Mouse (Mus musculus): ENCODE data around the gene Ubac1. TPM values are rescaled to one million over a fixed set of nuclear protein-coding genes. Genes with fewer than 3 reads are reported as not detected.

Ubac1 gene
- 9.0 and 55.5 TPM in 2 replicates for polyA plus RNA-seq (2012; ENCODE audit: insufficient read depth, low replicate concordance)

GRCm38 (mm10) chr2:26021561-26022257 is at the start of gene Ubac1:
Gene Ubac1 (minus strand): TSS chr2:26021747.
- Histone ChIP-seq H3K9me3 (no peaks in the 10 kb centered on the region), H3K4me1 (peaks cover 73% of the 10 kb centered on the region), H3K36me3 (replicated peaks; ENCODE audit: low read length) (peaks cover 17% of the 10 kb centered on the region), H3K27me3 (replicated peaks) (no peaks in the 10 kb centered on the region), H3K4me3 (replicated peaks) (peak within 1 kb of the TSS; percentile 96)
- no peak for TF ChIP-seq GATA1 (IDR thresholded peaks at IDR 0.05; ENCODE audit: borderline replicate concordance, low read length)
- no peak for TF ChIP-seq FLI1 (IDR thresholded peaks at IDR 0.05; ENCODE audit: low read length)

GRCm38 (mm10) chr2:26068592-26068991 is 47.0 kb upstream of the Ubac1 start:
- Histone ChIP-seq H3K36me3 (replicated peaks; ENCODE audit: low read length) (peaks cover 78% of the 10 kb centered on the region), H3K9me3 (no peaks in the 10 kb centered on the region), H3K4me1 (peaks cover 94% of the 10 kb centered on the region), H3K27me3 (replicated peaks) (no peaks in the 10 kb centered on the region), H3K4me3 (replicated peaks) (peak overlapping the region; percentile 29)
- TF ChIP-seq GATA1 (IDR thresholded peaks at IDR 0.05; ENCODE audit: borderline replicate concordance, low read length) (no peak), FLI1 (IDR thresholded peaks at IDR 0.05; ENCODE audit: low read length) (no peak)

GRCm38 (mm10) chr2:26068175-26068574 is 46.6 kb upstream of the Ubac1 start:
- Histone ChIP-seq H3K4me3 (replicated peaks) (peak overlapping the region; percentile 72), H3K4me1 (peaks cover 94% of the 10 kb centered on the region), H3K27me3 (replicated peaks) (no peaks in the 10 kb centered on the region), H3K36me3 (replicated peaks; ENCODE audit: low read length) (peaks cover 78% of the 10 kb centered on the region), H3K9me3 (no peaks in the 10 kb centered on the region)
- no peak for TF ChIP-seq GATA1 (IDR thresholded peaks at IDR 0.05; ENCODE audit: borderline replicate concordance, low read length)
- no peak for TF ChIP-seq FLI1 (IDR thresholded peaks at IDR 0.05; ENCODE audit: low read length)

- no peaks in the 10 kb centered on the region for H3K9me3 ChIP-seq
- peaks cover 96% of the 10 kb centered on the region for H3K4me1 ChIP-seq
- TF ChIP-seq GATA1 (IDR thresholded peaks at IDR 0.05; ENCODE audit: borderline replicate concordance, low read length) (no peak), FLI1 (IDR thresholded peaks at IDR 0.05; ENCODE audit: low read length) (no peak)
- H3K36me3 ChIP-seq (replicated peaks; ENCODE audit: low read length): peaks cover 83% of the 10 kb centered on the region
- no peak overlapping the region for H3K4me3 ChIP-seq (replicated peaks)
- no peaks in the 10 kb centered on the region for H3K27me3 ChIP-seq (replicated peaks)
Observed at GRCm38 (mm10) chr2:26066527-26066926, 45.0 kb upstream of the Ubac1 start.

DNA sequence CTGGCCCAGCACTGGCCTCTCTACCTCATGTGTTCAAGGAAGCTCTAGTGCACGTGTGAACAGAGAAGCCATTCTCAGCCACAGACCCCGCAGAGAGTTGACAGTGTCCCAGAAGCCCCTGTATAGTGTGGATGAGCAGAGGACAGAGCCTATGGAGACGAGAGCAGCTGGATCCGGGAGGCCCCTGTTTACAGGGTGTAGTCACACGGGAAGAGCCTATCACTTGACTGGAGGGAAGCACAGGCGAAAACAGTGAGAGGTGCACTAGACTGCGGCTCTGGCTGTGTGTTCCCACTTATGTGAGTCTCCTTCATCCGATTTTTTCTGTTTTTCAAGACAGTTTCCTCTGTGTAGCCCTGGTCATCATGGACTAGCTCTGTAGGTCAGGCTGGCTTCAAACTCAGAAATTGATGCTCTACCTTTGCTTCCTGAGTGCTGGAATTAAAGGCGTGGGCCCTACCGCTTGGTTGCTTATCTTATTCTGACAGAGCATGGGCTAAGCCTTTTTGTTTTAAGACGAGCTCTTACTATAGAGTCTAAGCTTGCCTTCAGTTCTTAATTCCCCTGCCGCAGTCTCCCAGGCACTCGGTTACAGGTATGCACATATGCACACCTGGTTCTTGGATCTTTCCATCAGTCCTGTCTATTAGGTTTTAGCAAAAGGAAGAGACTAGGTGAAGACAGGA is 41.3 kb upstream of the Ubac1 start:
- H3K36me3 ChIP-seq (replicated peaks; ENCODE audit: low read length): peaks cover 100% of the 10 kb centered on the region
- H3K27me3 ChIP-seq (replicated peaks): no peaks in the 10 kb centered on the region
- H3K9me3 ChIP-seq: no peaks in the 10 kb centered on the region
- TF ChIP-seq FLI1 (IDR thresholded peaks at IDR 0.05; ENCODE audit: low read length) (no peak), GATA1 (IDR thresholded peaks at IDR 0.05; ENCODE audit: borderline replicate concordance, low read length) (no peak)
- peaks cover 80% of the 10 kb centered on the region for H3K4me1 ChIP-seq
- H3K4me3 ChIP-seq (replicated peaks): no peak overlapping the region

DNA sequence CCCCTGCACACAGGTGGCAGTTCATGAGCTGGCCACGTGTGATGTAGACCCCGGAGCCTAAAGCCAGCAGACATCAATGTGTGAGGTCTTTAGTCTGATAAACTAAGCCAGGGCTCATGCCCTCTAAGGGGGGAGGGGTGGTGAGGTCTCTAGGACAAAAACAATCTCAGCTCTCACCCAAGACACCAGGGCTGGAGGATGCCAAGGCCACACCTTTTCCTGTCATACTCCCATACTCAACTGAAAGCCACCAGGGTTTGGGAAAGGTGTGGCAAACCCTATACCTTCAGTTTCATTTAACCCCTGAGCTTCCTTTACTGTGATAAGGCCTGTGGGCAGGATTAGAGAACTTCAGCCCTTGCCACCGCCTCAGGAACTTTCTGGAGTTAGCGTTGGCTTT is 40.7 kb upstream of the Ubac1 start:
- Histone ChIP-seq H3K9me3 (no peaks in the 10 kb centered on the region), H3K27me3 (replicated peaks) (no peaks in the 10 kb centered on the region), H3K4me1 (peaks cover 80% of the 10 kb centered on the region), H3K36me3 (replicated peaks; ENCODE audit: low read length) (peaks cover 100% of the 10 kb centered on the region), H3K4me3 (replicated peaks) (no peak overlapping the region)
- TF ChIP-seq FLI1 (IDR thresholded peaks at IDR 0.05; ENCODE audit: low read length): no peak
- no peak for TF ChIP-seq GATA1 (IDR thresholded peaks at IDR 0.05; ENCODE audit: borderline replicate concordance, low read length)

DNA sequence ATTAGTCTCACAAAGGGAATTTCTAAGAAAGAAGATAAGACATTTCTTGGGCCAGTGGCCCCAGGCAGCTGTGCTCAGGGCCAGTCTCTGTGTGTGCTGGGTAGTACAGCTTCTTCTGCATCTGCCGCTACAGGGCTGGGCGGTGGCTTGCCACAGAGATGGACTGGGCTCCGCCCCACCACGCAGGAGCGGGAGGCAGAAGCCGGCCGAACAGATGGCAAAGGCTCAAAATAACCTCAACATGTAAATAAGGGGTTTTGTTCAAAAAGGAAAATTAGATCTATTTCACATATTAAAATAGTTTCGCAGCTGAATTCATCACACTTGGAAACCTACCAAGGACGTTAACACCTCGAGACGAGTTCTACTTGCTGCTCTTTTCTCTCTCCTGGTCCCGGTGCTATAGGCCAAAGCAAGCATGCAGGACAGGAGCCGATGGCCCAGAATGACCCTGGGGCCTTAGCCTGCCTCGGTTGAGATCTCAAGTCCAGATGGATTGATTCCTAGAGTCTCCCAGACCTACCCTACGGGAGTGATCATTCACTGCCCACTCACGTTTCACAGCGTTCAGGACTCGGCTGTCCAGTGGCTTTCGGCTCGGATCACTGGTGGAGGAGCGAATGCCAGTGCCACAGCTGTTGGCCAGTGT is 39.6 kb upstream of the Ubac1 start:
- peaks cover 100% of the 10 kb centered on the region for H3K36me3 ChIP-seq (replicated peaks; ENCODE audit: low read length)
- TF ChIP-seq GATA1 (IDR thresholded peaks at IDR 0.05; ENCODE audit: borderline replicate concordance, low read length): no peak
- TF ChIP-seq FLI1 (IDR thresholded peaks at IDR 0.05; ENCODE audit: low read length): no peak
- H3K4me1 ChIP-seq: peaks cover 80% of the 10 kb centered on the region
- H3K9me3 ChIP-seq: no peaks in the 10 kb centered on the region
- no peak overlapping the region for H3K4me3 ChIP-seq (replicated peaks)
- no peaks in the 10 kb centered on the region for H3K27me3 ChIP-seq (replicated peaks)

GRCm38 (mm10) chr2:26057053-26057452 is 35.5 kb upstream of the Ubac1 start:
- peaks cover 7% of the 10 kb centered on the region for H3K27me3 ChIP-seq (replicated peaks)
- H3K4me1 ChIP-seq: peaks cover 71% of the 10 kb centered on the region
- TF ChIP-seq GATA1 (IDR thresholded peaks at IDR 0.05; ENCODE audit: borderline replicate concordance, low read length) (no peak), FLI1 (IDR thresholded peaks at IDR 0.05; ENCODE audit: low read length) (no peak)
- H3K36me3 ChIP-seq (replicated peaks; ENCODE audit: low read length): peaks cover 88% of the 10 kb centered on the region
- H3K9me3 ChIP-seq: no peaks in the 10 kb centered on the region
- no peak overlapping the region for H3K4me3 ChIP-seq (replicated peaks)

DNA sequence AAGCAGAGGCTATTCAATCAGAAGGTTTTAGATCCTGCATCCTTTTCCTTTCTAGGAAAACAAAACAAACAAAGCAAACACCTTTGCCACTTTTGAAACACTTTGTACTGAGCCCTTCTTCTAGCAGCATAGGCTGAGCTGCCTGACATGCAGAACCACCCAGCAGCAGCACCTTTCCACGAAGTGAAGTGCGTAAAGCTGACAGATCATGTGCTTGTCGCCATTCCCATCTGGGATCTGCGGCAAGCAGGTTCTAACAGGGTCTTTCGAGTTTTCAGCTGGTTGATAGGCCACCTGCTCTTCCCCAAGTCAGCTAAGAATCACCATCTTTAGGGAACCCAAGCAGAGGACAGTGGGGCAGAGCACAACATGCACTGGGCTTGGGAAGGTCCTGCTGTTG is 34.7 kb upstream of the Ubac1 start:
- Histone ChIP-seq H3K4me3 (replicated peaks) (no peak overlapping the region), H3K36me3 (replicated peaks; ENCODE audit: low read length) (peaks cover 79% of the 10 kb centered on the region), H3K9me3 (no peaks in the 10 kb centered on the region), H3K27me3 (replicated peaks) (peaks cover 7% of the 10 kb centered on the region), H3K4me1 (peaks cover 62% of the 10 kb centered on the region)
- no peak for TF ChIP-seq GATA1 (IDR thresholded peaks at IDR 0.05; ENCODE audit: borderline replicate concordance, low read length)
- no peak for TF ChIP-seq FLI1 (IDR thresholded peaks at IDR 0.05; ENCODE audit: low read length)

DNA sequence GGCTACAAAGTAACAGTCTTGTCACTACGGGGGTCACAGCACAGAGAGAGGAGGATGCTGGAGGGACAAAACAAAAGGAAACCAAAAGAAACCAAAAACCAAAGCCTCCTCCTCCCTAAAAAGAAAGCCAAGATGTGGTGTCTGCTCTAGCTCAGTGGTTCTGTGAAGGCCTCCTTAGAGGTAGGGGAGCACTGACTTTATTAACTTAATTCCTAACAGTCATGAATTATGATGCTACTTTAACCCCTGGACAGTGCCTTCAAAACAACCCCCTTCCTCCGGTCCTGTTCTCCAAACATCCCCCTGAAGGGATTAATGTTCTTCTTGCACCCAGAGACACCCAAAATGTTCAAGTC is 34.2 kb upstream of the Ubac1 start:
- Histone ChIP-seq H3K36me3 (replicated peaks; ENCODE audit: low read length) (peaks cover 74% of the 10 kb centered on the region), H3K27me3 (replicated peaks) (peaks cover 9% of the 10 kb centered on the region), H3K4me3 (replicated peaks) (no peak overlapping the region), H3K4me1 (peaks cover 60% of the 10 kb centered on the region), H3K9me3 (no peaks in the 10 kb centered on the region)
- TF ChIP-seq FLI1 (IDR thresholded peaks at IDR 0.05; ENCODE audit: low read length) (no peak), GATA1 (IDR thresholded peaks at IDR 0.05; ENCODE audit: borderline replicate concordance, low read length) (no peak)
